Mouse (Mus musculus) CH12.LX (cell line): ENCODE data around the gene Fmo3.

Experiments used
- CHD1 ChIP-seq: IDR thresholded peaks from 2 replicates; pipeline ENCODE4 v1.6.1; 2012; ENCODE audit warnings: low read depth, low read length, improper control_type of control experiment, inconsistent platforms
- CHD2 ChIP-seq: IDR thresholded peaks from 2 replicates; pipeline ENCODE4 v1.6.1; 2011; ENCODE audit warnings: low read length, improper control_type of control experiment
- CTCF ChIP-seq, 2 experiments: IDR thresholded peaks in 1 of 2; conservative IDR thresholded peaks in 1 of 2; 2 replicates each; pipeline ENCODE4 v1.5.1; 2011 to 2012; ENCODE audit warnings: low read depth in 2 of 2, low read length in 2 of 2, improper control_type of control experiment in 1 of 2, inconsistent platforms in 1 of 2, mild to moderate bottlenecking in 1 of 2, moderate library complexity in 1 of 2
- E2F4 ChIP-seq: IDR thresholded peaks from 2 replicates; pipeline ENCODE4 v1.6.1; 2011; ENCODE audit warnings: low read depth, low read length, improper control_type of control experiment; ENCODE audit not compliant: insufficient replicate concordance
- EP300 ChIP-seq: IDR thresholded peaks from 2 replicates; pipeline ENCODE4 v1.6.1; 2011; ENCODE audit warnings: low read length, improper control_type of control experiment
- JUND ChIP-seq: conservative IDR thresholded peaks from 2 replicates; pipeline ENCODE4 v1.6.1; 2011; ENCODE audit warnings: low read depth, low read length, improper control_type of control experiment
- MAX ChIP-seq: IDR thresholded peaks from 2 replicates; pipeline ENCODE4 v1.6.1; 2011; ENCODE audit warnings: low read length, improper control_type of control experiment
- MXI1 ChIP-seq: IDR thresholded peaks from 2 replicates; pipeline ENCODE4 v1.6.1; 2011; ENCODE audit warnings: mild to moderate bottlenecking, low read depth, low read length, improper control_type of control experiment
- NELFE ChIP-seq: IDR thresholded peaks from 2 replicates; pipeline ENCODE4 v1.6.1; 2011; ENCODE audit warnings: low read depth, low read length, improper control_type of control experiment
- POLR2A ChIP-seq: IDR thresholded peaks from 2 replicates; pipeline ENCODE4 v1.6.1; 2011; ENCODE audit warnings: low read depth, mild to moderate bottlenecking, improper control_type of control experiment, low read length
- ZC3H11A ChIP-seq: IDR thresholded peaks from 2 replicates; pipeline ENCODE4 v1.6.1; 2012; ENCODE audit warnings: low read depth, mild to moderate bottlenecking, inconsistent platforms, low read length, improper control_type of control experiment

- no peak for TF ChIP-seq ZC3H11A
- TF ChIP-seq POLR2A = no peak
- TF ChIP-seq NELFE = no peak
- TF ChIP-seq EP300 = no peak
- no peak for TF ChIP-seq CHD2
- TF ChIP-seq CTCF (conservative IDR thresholded peaks at IDR 0.05 in 1 of 2, IDR thresholded peaks at IDR 0.05 in 1 of 2; ENCODE audit: low read depth in 2 of 2, low read length in 2 of 2) = no peak
- no peak for TF ChIP-seq E2F4
- TF ChIP-seq JUND = no peak
- no peak for TF ChIP-seq MAX
- TF ChIP-seq CHD1 = no peak
- TF ChIP-seq MXI1 = no peak
Measured at GRCm38 (mm10) chr1:162943700-162944099, 40.6 kb downstream of the Fmo3 start.
